Mouse (Mus musculus) cerebellum, postnatal 14 days (tissue): ENCODE measurements at regions not wholly inside any gene's neighbourhood (a gene's known extent, or its start where the extent isn't known, plus 50 kb on each side); places are given as distances from the start of the nearest gene placed in this dataset.

Source experiments
- DNase-seq, 2 experiments: peaks; one replicate each; pipeline ENCODE4 v3.0.0; 2021; ENCODE audit warnings: mixed read lengths in 2 of 2

GRCm38 (mm10) chr8:92732229-92732628 lies 58.1 kb downstream of the Irx6 start:
- no peak for DNase-seq

- no peak for DNase-seq
Measured at GRCm38 (mm10) chr8:92735646-92736045, 61.6 kb downstream of the Irx6 start.

GRCm38 (mm10) chr8:92738080-92738479 lies 64.0 kb downstream of the Irx6 start:
- no peak for DNase-seq

GRCm38 (mm10) chr8:92740286-92740808 lies 66.3 kb downstream of the Irx6 start:
- no peak for DNase-seq

GRCm38 (mm10) chr8:92741836-92742235 lies 67.7 kb downstream of the Irx6 start:
- DNase-seq: peak; percentile 87 to 89

GRCm38 (mm10) chr8:92743108-92743507 lies 69.0 kb downstream of the Irx6 start:
- no peak for DNase-seq

GRCm38 (mm10) chr8:92747086-92747485 lies 73.0 kb downstream of the Irx6 start:
- DNase-seq: peak; percentile 28 to 40

- DNase-seq: peak in 1 of 2 experiments; percentile 18
Measured at GRCm38 (mm10) chr8:92747951-92748350, 73.9 kb downstream of the Irx6 start.

- DNase-seq: no peak
Measured at GRCm38 (mm10) chr8:92759848-92760247, 67.2 kb upstream of the Mmp2 start.

GRCm38 (mm10) chr8:92760933-92761332 lies 66.2 kb upstream of the Mmp2 start:
- DNase-seq: no peak

- no peak for DNase-seq
Measured at GRCm38 (mm10) chr8:92761959-92762600, 65.0 kb upstream of the Mmp2 start.

- DNase-seq: no peak
Measured at GRCm38 (mm10) chr8:92771856-92772650, 55.0 kb upstream of the Mmp2 start.

GRCm38 (mm10) chr8:92772826-92773225 lies 54.3 kb upstream of the Mmp2 start:
- DNase-seq: no peak

GRCm38 (mm10) chr8:92775186-92775585 lies 51.9 kb upstream of the Mmp2 start:
- no peak for DNase-seq

GRCm38 (mm10) chr8:92777106-92777505 lies 50.0 kb upstream of the Mmp2 start:
- DNase-seq: no peak
